Mouse (Mus musculus): Measurements from ENCODE around the gene Lhx5. TPM values are rescaled to one million over a fixed set of nuclear protein-coding genes. Genes with fewer than 3 reads are reported as not detected.

The Lhx5 gene
- polyA plus RNA-seq, 1 experiment from 2014 or later: 23.1 TPM

DNA sequence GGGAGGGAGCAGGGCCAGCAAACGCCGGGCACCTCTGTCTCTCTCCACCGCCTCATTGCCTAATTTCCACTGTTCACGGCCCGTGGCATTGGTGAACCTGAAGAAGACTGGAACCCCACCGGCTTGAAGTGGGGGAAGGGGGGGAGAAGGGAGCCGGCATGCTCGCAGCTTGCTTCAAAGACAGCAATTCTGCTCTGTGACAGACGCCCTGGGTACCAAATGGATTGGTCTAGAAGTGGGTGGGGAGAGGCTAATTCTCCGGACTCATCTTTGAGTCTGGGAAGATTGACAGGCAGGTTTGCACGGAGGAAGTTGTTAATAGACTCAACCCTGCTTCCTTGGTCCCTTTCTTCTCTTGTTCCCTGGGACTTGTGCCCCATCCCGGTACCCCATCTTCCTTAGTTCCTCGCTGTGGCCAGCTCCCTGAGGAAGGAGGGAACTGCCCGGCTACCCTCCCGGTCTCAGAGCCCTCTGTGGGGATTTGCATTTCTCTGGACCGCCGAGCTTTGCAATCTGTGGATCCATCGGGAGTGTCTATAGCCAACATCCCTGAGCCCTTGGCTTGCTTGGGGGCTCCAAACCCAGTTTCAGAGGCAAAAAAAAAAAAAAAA is 5.5 kb downstream of the Lhx5 start:
- DNase-seq (ENCODE audit: low spot score): no peak
- H3K9ac ChIP-seq: peak overlapping the region; percentile 95
- H3K9me3 ChIP-seq (ENCODE audit: control insufficient read depth, low read length): no peaks in the 10 kb centered on the region
- peaks cover 66% of the 10 kb centered on the region for H3K27me3 ChIP-seq (ENCODE audit: control insufficient read depth, insufficient read depth, low read length)
- H3K27ac ChIP-seq: peak overlapping the region; percentile 95
- no peak for ATAC-seq (ENCODE audit: low FRiP score)
- 0% methylated on average over 18 of the region's 18 CpGs for WGBS
- peaks cover 6% of the 10 kb centered on the region; the same call in 1 of the 2 replicates for H3K4me1 ChIP-seq (replicated peaks; ENCODE audit: control insufficient read depth, insufficient read depth, low read length)
- peak overlapping the region; percentile 77 for H3K4me3 ChIP-seq (replicated peaks; ENCODE audit: low read length)
- H3K4me2 ChIP-seq (replicated peaks): peak overlapping the region; percentile 71
- H3K36me3 ChIP-seq (replicated peaks; ENCODE audit: control insufficient read depth, insufficient read depth): peaks cover 15% of the 10 kb centered on the region

GRCm38 (mm10) chr5:120437539-120437938 is 6.0 kb downstream of the Lhx5 start:
- DNase-seq (ENCODE audit: low spot score): no peak
- Histone ChIP-seq H3K27me3 (ENCODE audit: control insufficient read depth, insufficient read depth, low read length) (peaks cover 61% of the 10 kb centered on the region), H3K4me2 (replicated peaks) (peak overlapping the region; percentile 71), H3K9ac (peak overlapping the region; percentile 95), H3K36me3 (replicated peaks; ENCODE audit: control insufficient read depth, insufficient read depth) (peaks cover 15% of the 10 kb centered on the region), H3K4me1 (replicated peaks; ENCODE audit: control insufficient read depth, insufficient read depth, low read length) (peaks cover 6% of the 10 kb centered on the region; the same call in 1 of the 2 replicates), H3K9me3 (ENCODE audit: control insufficient read depth, low read length) (no peaks in the 10 kb centered on the region), H3K4me3 (replicated peaks; ENCODE audit: low read length) (peak overlapping the region; percentile 77), H3K27ac (peak overlapping the region; percentile 95)
- ATAC-seq (ENCODE audit: low FRiP score): no peak
- WGBS: under 1% methylated on average over 17 of the region's 17 CpGs

DNA sequence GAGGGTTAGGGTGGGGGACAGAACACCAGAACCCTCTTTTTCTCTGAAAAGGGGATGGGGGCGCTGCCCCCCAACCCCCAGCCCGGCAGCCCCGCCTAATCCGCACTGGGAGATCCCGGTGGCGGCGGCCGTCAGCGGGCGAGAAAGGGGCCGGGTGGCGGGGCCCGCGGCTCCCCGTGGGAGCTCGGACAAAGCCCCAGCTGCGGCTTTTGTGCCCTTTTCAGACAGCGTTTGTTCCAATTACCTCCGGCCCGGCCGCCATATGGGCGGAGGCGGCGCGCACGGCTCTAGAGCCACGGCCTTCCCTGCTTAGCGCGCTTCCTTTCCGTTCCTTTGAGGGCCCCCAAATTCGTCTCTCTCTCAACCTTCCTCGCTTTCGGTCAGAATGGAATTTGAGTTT is 6.5 kb downstream of the Lhx5 start:
- ATAC-seq (ENCODE audit: low FRiP score) (no peak), DNase-seq (ENCODE audit: low spot score) (no peak)
- WGBS: under 1% methylated on average over 33 of the region's 33 CpGs
- Histone ChIP-seq H3K4me2 (replicated peaks) (peak overlapping the region; percentile 71), H3K4me3 (replicated peaks; ENCODE audit: low read length) (peak overlapping the region; percentile 77), H3K9ac (peak overlapping the region; percentile 95), H3K27ac (peak overlapping the region; percentile 95), H3K36me3 (replicated peaks; ENCODE audit: control insufficient read depth, insufficient read depth) (peaks cover 15% of the 10 kb centered on the region), H3K27me3 (ENCODE audit: control insufficient read depth, insufficient read depth, low read length) (peaks cover 60% of the 10 kb centered on the region), H3K9me3 (ENCODE audit: control insufficient read depth, low read length) (no peaks in the 10 kb centered on the region), H3K4me1 (replicated peaks; ENCODE audit: control insufficient read depth, insufficient read depth, low read length) (peaks cover 6% of the 10 kb centered on the region; the same call in 1 of the 2 replicates)

- H3K9ac ChIP-seq: peak overlapping the region; percentile 95
- peaks cover 62% of the 10 kb centered on the region for H3K27me3 ChIP-seq (ENCODE audit: control insufficient read depth, insufficient read depth, low read length)
- WGBS: 0% methylated on average over 13 of the region's 13 CpGs
- peaks cover 6% of the 10 kb centered on the region; the same call in 1 of the 2 replicates for H3K4me1 ChIP-seq (replicated peaks; ENCODE audit: control insufficient read depth, insufficient read depth, low read length)
- peak overlapping the region; percentile 77 for H3K4me3 ChIP-seq (replicated peaks; ENCODE audit: low read length)
- peaks cover 15% of the 10 kb centered on the region for H3K36me3 ChIP-seq (replicated peaks; ENCODE audit: control insufficient read depth, insufficient read depth)
- ATAC-seq (ENCODE audit: low FRiP score): no peak
- H3K27ac ChIP-seq: peak overlapping the region; percentile 95
- peak overlapping the region; percentile 71 for H3K4me2 ChIP-seq (replicated peaks)
- H3K9me3 ChIP-seq (ENCODE audit: control insufficient read depth, low read length): no peaks in the 10 kb centered on the region
- DNase-seq (ENCODE audit: low spot score): no peak
Observed at GRCm38 (mm10) chr5:120438469-120438868, 7.0 kb downstream of the Lhx5 start.

GRCm38 (mm10) chr5:120438991-120439710 is 7.7 kb downstream of the Lhx5 start:
- Histone ChIP-seq H3K4me2 (replicated peaks) (peak overlapping the region; percentile 71), H3K9ac (peak overlapping the region; percentile 95), H3K9me3 (ENCODE audit: control insufficient read depth, low read length) (no peaks in the 10 kb centered on the region), H3K27ac (peak overlapping the region; percentile 95), H3K4me1 (replicated peaks; ENCODE audit: control insufficient read depth, insufficient read depth, low read length) (peaks cover 6% of the 10 kb centered on the region; the same call in 1 of the 2 replicates), H3K36me3 (replicated peaks; ENCODE audit: control insufficient read depth, insufficient read depth) (peaks cover 15% of the 10 kb centered on the region), H3K4me3 (replicated peaks; ENCODE audit: low read length) (peak overlapping the region; percentile 77), H3K27me3 (ENCODE audit: control insufficient read depth, insufficient read depth, low read length) (peaks cover 57% of the 10 kb centered on the region)
- WGBS: 1% methylated on average over 27 of the region's 27 CpGs
- ATAC-seq (ENCODE audit: low FRiP score) (no peak), DNase-seq (ENCODE audit: low spot score) (no peak)

DNA sequence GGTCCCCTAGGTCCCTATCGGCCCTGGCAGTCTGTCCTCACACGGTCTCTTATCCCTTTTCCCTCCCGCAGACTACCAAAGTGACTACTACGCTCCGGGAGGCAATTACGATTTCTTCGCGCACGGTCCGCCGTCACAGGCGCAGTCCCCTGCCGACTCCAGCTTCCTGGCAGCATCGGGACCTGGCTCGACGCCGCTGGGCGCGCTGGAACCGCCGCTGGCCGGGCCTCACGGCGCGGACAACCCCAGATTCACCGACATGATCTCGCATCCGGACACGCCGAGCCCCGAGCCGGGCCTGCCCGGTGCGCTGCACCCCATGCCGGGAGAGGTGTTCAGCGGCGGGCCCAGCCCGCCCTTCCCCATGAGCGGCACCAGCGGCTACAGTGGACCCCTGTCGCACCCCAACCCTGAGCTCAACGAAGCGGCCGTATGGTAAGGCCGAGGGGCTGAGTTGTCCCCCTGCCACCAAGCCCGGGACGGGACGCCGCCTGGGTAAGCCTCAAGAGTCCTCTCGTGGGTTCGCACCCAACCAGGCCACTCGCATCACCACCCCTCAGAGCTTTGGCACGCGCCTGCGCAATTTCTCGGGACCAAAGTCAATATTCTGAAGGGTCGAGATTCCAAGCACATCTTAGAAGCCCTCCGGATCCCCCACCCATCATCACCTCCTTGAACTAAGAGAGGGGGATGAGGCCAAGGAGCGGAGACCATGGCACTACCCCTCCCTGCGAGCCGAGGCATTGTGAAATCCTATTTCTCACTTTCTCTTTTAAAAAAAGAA is 8.6 kb downstream of the Lhx5 start:
- Histone ChIP-seq H3K27me3 (ENCODE audit: control insufficient read depth, insufficient read depth, low read length) (peaks cover 48% of the 10 kb centered on the region), H3K4me1 (replicated peaks; ENCODE audit: control insufficient read depth, insufficient read depth, low read length) (peaks cover 6% of the 10 kb centered on the region; the same call in 1 of the 2 replicates), H3K9me3 (ENCODE audit: control insufficient read depth, low read length) (no peaks in the 10 kb centered on the region), H3K4me3 (replicated peaks; ENCODE audit: low read length) (peak overlapping the region; percentile 77), H3K9ac (peak overlapping the region; percentile 95), H3K4me2 (replicated peaks) (peak overlapping the region; percentile 71), H3K27ac (peak overlapping the region; percentile 95), H3K36me3 (replicated peaks; ENCODE audit: control insufficient read depth, insufficient read depth) (peaks cover 15% of the 10 kb centered on the region; the same call in 1 of the 2 replicates)
- 2% methylated on average over 61 of the region's 61 CpGs for WGBS
- DNase-seq (ENCODE audit: low spot score): no peak
- ATAC-seq (ENCODE audit: low FRiP score): 0 out of 2 replicates have a peak, but pooled peaks have one; percentile 21

- Histone ChIP-seq H3K4me3 (replicated peaks; ENCODE audit: low read length) (peak overlapping the region; percentile 77), H3K27ac (peak overlapping the region; percentile 95; the same call in 1 of the 2 replicates), H3K9me3 (ENCODE audit: control insufficient read depth, low read length) (no peaks in the 10 kb centered on the region), H3K27me3 (ENCODE audit: control insufficient read depth, insufficient read depth, low read length) (peaks cover 41% of the 10 kb centered on the region), H3K4me1 (replicated peaks; ENCODE audit: control insufficient read depth, insufficient read depth, low read length) (peaks cover 6% of the 10 kb centered on the region; the same call in 1 of the 2 replicates), H3K36me3 (replicated peaks; ENCODE audit: control insufficient read depth, insufficient read depth) (peaks cover 15% of the 10 kb centered on the region; the same call in 1 of the 2 replicates), H3K9ac (peak overlapping the region; percentile 95), H3K4me2 (replicated peaks) (peak overlapping the region; percentile 71)
- WGBS: 7% methylated on average over 13 of the region's 14 CpGs
- DNase-seq (ENCODE audit: low spot score) (peak; percentile 97), ATAC-seq (ENCODE audit: low FRiP score) (peak; percentile 53; the same call in 1 of the 2 replicates)
Observed at GRCm38 (mm10) chr5:120440733-120441132, 9.2 kb downstream of the Lhx5 start.

DNA sequence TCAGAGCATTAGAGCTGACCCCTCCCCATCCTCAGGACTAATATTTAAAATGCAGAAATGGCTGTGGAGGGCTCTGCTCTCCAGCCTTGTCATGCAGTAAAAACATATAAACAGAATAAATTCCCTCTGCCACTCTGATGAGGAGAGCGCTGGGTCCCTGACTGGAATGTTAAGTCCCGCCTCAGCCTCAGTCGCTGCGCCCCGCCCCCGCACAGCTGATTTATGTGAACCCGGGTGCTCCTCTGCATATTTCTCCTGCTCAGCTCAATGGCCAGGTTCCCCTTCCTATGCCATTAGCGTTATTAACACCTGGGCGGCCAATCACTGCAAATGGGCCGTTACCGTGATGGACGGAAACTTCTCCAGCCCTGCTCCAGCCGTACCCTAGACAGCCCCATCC is 15.8 kb downstream of the Lhx5 start:
- no peak for ATAC-seq (ENCODE audit: low FRiP score)
- H3K4me2 ChIP-seq (replicated peaks): no peak overlapping the region
- DNase-seq (ENCODE audit: low spot score): peak; percentile 30

More for the DNA sequence above, 15.8 kb downstream of the Lhx5 start:
- Histone ChIP-seq H3K36me3 (replicated peaks; ENCODE audit: control insufficient read depth, insufficient read depth) (no peaks in the 10 kb centered on the region), H3K4me1 (replicated peaks; ENCODE audit: control insufficient read depth, insufficient read depth, low read length) (no peaks in the 10 kb centered on the region), H3K4me3 (replicated peaks; ENCODE audit: low read length) (no peak overlapping the region), H3K9me3 (ENCODE audit: control insufficient read depth, low read length) (no peaks in the 10 kb centered on the region), H3K27ac (no peak overlapping the region), H3K27me3 (ENCODE audit: control insufficient read depth, insufficient read depth, low read length) (peaks cover 9% of the 10 kb centered on the region; the same call in 1 of the 2 replicates), H3K9ac (no peak overlapping the region)
- 44% methylated on average over 13 of the region's 13 CpGs for WGBS

Measured in hindbrain, embryonic 14.5 days (tissue).